Mouse (Mus musculus): ENCODE measurements around the gene Ercc5. TPM values are rescaled to one million over a fixed set of nuclear protein-coding genes. Genes with fewer than 3 reads are reported as not detected.

The Ercc5 gene
- polyA plus RNA-seq (2015; fragmentation: Illumina TruSeq; extraction: RNeasy Lipid Tissue Mini Kit (QIAGEN cat#74804); ENCODE audit: low read depth, low replicate concordance), result 13.0 TPM

DNA sequence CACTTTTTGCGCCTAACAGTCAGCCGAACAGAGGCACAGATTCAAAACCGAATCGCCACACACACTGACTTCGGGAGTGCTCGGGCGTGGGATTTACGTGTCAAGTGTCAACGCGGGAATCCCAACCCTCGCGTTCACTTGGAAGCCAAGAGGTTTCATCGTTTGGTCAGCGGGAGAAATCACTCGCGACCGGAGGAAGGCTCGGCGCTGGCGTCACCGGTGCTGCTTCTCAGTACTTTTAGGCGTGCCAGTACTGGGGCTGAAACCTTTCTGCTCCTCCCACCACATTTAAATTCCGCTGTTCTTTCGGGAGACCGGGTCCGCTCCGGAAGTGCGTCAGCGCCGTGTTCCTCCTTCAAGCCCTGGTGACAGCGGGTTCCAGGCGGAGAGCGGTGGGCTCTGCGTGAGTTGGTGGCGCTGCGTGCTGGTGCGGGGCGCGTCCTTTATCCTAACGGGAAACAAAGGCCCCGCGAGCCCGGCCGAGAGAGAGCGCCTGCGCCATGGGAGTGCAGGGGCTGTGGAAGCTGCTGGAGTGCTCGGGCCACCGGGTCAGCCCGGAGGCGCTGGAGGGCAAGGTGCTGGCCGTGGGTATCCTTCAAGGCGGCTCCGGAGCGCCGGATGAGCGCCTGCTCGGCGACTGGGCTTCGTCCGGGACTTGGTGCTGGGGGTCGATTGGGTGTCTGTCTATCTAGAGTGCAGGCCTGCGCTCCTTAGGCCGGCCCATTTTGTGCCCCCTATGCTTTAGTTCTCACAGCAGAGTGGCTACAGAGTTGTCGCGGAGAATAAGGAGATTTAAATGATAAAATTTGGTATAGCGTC lies at the start of gene Ercc5:
TSS of gene Ercc5 (plus strand) at position 182 of the 819 bp plus-strand sequence.

DNA sequence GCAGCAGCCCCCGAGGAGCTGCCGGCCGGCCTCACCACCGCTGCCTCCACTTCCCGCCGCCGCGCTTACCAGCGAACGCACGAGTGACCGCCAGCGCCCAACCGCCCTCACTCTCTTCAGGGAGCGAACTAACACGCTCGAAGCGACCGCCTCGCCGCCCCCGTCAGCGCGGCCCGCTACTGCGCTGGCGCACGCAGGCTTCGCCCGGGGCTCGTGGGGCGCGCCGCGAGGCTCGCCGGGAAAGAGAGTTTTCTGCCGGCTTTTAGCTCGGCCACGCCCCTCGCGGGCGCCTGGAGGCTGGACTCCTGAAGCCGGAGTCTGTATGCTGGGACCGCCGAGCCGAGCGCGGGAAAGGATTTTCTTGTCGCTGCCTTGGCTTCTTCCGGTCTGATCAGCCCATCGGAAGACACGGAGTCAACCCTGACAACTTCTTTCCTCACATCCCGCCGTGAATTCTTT lies 45.3 kb upstream of the Ercc5 start, which contains the start of gene Tex30:
TSS of gene Tex30 (minus strand) at position 183 of the 459 bp plus-strand sequence.

DNA sequence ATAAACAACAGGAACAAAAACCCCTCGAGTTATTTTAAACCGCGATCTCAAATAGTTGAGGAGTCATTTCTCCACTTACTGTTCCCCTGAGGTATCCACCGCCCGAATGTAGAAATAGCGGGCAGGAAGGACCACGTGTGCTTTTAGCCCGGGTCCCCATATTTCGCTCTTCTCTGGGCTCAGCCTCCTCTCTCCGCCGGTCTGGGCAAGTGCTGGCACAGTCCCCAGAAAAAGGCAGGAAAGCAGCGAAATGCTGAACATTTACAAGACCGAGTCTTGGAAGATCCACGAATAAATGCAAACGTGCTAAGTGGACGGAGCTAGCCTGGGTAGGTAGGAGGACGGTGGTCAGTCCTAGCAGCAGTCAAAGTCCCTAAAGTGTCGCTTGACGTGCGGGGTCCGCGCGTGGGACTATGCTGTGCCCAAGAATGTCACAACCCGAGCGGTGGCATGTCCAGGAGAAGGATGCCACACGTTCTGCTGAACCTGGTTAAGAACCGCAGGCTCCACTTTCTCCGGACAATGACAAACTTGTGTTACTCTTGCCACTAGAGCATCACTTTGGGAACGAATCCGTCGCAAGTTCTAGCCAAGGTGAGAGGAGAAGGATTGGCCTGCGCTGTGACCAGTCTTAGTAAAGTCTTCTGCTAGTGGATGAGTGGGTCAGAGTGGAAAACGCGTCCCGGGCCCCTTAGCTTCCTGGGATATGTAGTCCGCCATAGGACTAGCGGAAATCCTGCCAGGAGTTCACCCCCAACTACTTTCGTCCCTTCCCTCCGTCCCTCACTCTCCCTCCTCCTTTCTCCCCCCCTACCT lies 29.1 kb upstream of the Ercc5 start, which contains the start of the genes Kdelc1 and Bivm:
TSS of gene Kdelc1 (minus strand) at position 570 of the 816 bp plus-strand sequence.
TSS of gene Bivm (plus strand) at position 719 of the 816 bp plus-strand sequence.

DNA sequence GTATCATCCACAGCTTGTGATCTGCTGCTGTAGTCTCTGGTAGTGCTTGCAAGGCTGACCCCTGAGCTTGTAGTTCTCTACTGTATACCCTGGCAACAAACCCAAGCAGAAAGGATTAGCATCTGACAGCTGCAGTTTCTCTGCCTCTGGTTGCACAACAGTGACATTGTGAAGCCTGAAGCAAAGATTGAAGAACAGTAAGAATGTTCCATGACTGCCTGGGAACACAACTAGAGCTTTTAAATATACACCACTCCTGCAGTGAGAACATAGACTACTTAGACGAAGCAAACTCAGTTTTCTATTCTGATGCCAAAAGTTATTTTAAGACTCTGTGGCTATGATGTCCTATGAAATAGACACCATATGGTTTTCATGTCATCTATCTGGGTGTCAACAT lies 71.3 kb downstream of the Ercc5 start, which contains the start of gene Mettl21e:
TSS of gene Mettl21e (minus strand) at position 86 of the 400 bp plus-strand sequence.

Other genes with a start within 250 kb of the Ercc5 start
- gene Tpp2, start 214.1 kb upstream of the Ercc5 start, polyA plus RNA-seq (2015; fragmentation: Illumina TruSeq; extraction: RNeasy Lipid Tissue Mini Kit (QIAGEN cat#74804); ENCODE audit: low read depth, low replicate concordance), result 36.8 TPM
- not detected for gene Mettl21c, start 127.7 kb upstream of the Ercc5 start, polyA plus RNA-seq (2015; fragmentation: Illumina TruSeq; extraction: RNeasy Lipid Tissue Mini Kit (QIAGEN cat#74804); ENCODE audit: low read depth, low replicate concordance)
- not detected for gene Gm8251, start 85.8 kb upstream of the Ercc5 start, polyA plus RNA-seq (2015; fragmentation: Illumina TruSeq; extraction: RNeasy Lipid Tissue Mini Kit (QIAGEN cat#74804); ENCODE audit: low read depth, low replicate concordance)
- gene Tex30, start 45.3 kb upstream of the Ercc5 start, polyA plus RNA-seq (2015; fragmentation: Illumina TruSeq; extraction: RNeasy Lipid Tissue Mini Kit (QIAGEN cat#74804); ENCODE audit: low read depth, low replicate concordance), result 12.7 TPM
- gene Kdelc1, start 28.9 kb upstream of the Ercc5 start, polyA plus RNA-seq (2015; fragmentation: Illumina TruSeq; extraction: RNeasy Lipid Tissue Mini Kit (QIAGEN cat#74804); ENCODE audit: low read depth, low replicate concordance), result 12.2 TPM
- 23.6 TPM for gene Bivm, start 28.8 kb upstream of the Ercc5 start, polyA plus RNA-seq (2015; fragmentation: Illumina TruSeq; extraction: RNeasy Lipid Tissue Mini Kit (QIAGEN cat#74804); ENCODE audit: low read depth, low replicate concordance)
- gene Mettl21e, start 71.2 kb downstream of the Ercc5 start, polyA plus RNA-seq (2015; fragmentation: Illumina TruSeq; extraction: RNeasy Lipid Tissue Mini Kit (QIAGEN cat#74804); ENCODE audit: low read depth, low replicate concordance), result not detected

Measured in brain, adult 10 weeks (tissue).